Mouse (Mus musculus): ENCODE results near the gene Elmo2.

Elmo2 gene

GRCm38 (mm10) chr2:165257151-165257834, 69.0 kb downstream of the Elmo2 start:
- no peak for DNase-seq (ENCODE audit: low read depth)

GRCm38 (mm10) chr2:165256213-165256612, 70.1 kb downstream of the Elmo2 start:
- no peak for DNase-seq (ENCODE audit: low read depth)

- no peak for DNase-seq (ENCODE audit: low read depth)
Observed at GRCm38 (mm10) chr2:165253867-165254266, 72.4 kb downstream of the Elmo2 start.

GRCm38 (mm10) chr2:165253269-165253668, 73.0 kb downstream of the Elmo2 start:
- DNase-seq (ENCODE audit: low read depth), result no peak

GRCm38 (mm10) chr2:165252801-165253200, 73.5 kb downstream of the Elmo2 start:
- no peak for DNase-seq (ENCODE audit: low read depth)

GRCm38 (mm10) chr2:165252381-165252780, 73.9 kb downstream of the Elmo2 start:
- DNase-seq (ENCODE audit: low read depth), result no peak

GRCm38 (mm10) chr2:165250903-165251302, 75.4 kb downstream of the Elmo2 start:
- DNase-seq (ENCODE audit: low read depth), result no peak

GRCm38 (mm10) chr2:165248967-165249366, 77.3 kb downstream of the Elmo2 start:
- no peak for DNase-seq (ENCODE audit: low read depth)

GRCm38 (mm10) chr2:165246349-165246748, 79.9 kb downstream of the Elmo2 start:
- DNase-seq (ENCODE audit: low read depth), result no peak

- no peak for DNase-seq (ENCODE audit: low read depth)
Observed at GRCm38 (mm10) chr2:165243122-165243720, 83.1 kb downstream of the Elmo2 start.

- DNase-seq (ENCODE audit: low read depth), result no peak
Observed at GRCm38 (mm10) chr2:165242575-165242974, 83.7 kb downstream of the Elmo2 start.

- no peak for DNase-seq (ENCODE audit: low read depth)
Observed at GRCm38 (mm10) chr2:165241786-165242185, 84.5 kb downstream of the Elmo2 start.

GRCm38 (mm10) chr2:165240371-165240770, 85.9 kb downstream of the Elmo2 start:
- no peak for DNase-seq (ENCODE audit: low read depth)

GRCm38 (mm10) chr2:165239533-165240144, 86.6 kb downstream of the Elmo2 start:
- DNase-seq (ENCODE audit: low read depth), result no peak

GRCm38 (mm10) chr2:165238416-165239145, 87.7 kb downstream of the Elmo2 start:
- DNase-seq (ENCODE audit: low read depth), result no peak
